Mouse (Mus musculus) retina, postnatal 1 day (tissue): Measurements from ENCODE around the gene Fpr-rs3.

Experiments used
- DNase-seq: peaks from one replicate; pipeline ENCODE4 v3.0.0-alpha.2; 2012

The Fpr-rs3 gene

DNA sequence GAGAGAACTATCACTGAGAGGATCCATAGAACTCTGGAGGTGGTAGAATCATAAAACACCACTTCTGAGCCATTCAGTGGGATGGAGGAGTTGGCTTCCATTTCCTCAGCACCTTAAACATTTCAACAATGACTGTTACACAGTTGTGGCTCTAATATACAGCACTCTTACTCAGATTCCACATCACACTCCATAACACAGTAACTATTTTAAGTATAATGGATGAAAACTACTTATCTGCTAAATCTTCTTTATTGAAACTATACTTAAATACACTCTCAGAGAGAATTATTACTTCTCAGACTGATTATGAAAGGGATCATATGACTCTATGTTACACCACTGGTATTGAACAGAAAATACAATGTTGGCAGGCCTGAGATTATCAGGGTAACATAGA lies at the start of gene Fpr-rs3:
Gene Fpr-rs3 (minus strand): TSS at position 101 of the 400 bp plus-strand sequence.
- no peak for DNase-seq

GRCm38 (mm10) chr17:20596323-20596722 lies 28.4 kb downstream of the Fpr-rs3 start, which contains the start of gene Vmn2r110:
TSS of gene Vmn2r110 (minus strand) at chr17:20596423.
- no peak for DNase-seq
